Mouse (Mus musculus): Measurements from ENCODE around the gene Ly6g6e.
A peak's percentile ranks its signal among the peaks of the same experiment; 100 is the strongest.

Ly6g6e gene

DNA sequence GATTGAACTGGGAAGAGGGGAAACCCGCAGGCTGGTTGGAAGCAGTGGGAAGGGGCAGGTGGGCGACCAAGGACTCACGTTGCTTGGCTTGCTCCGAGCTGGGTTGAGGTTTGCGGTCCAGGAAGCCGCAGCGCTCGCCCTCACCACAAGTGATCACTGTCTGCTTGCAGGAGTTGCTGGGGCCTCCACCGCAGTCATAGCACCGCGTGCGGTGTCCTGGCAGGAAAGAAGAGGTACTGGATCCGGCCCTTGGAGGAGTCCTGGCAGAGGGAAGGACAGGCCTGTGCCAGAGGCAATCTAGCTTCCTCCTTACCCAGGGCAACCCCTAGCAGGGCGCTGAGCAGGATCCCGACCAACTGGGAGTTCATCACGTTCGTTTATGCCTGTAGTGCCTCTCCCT is 2.6 kb upstream of the Ly6g6e start:
- no peak for DNase-seq (ENCODE audit: low spot score)

GRCm38 (mm10) chr17:35077285-35077684 is 583 bp downstream of the Ly6g6e start:
- no peak for DNase-seq (ENCODE audit: low spot score)

GRCm38 (mm10) chr17:35077786-35078233 is 1.1 kb downstream of the Ly6g6e start, which contains the start of gene Ly6g6d:
Ly6g6d (minus strand) TSS chr17:35078065.
- no peak for DNase-seq (ENCODE audit: low spot score)

GRCm38 (mm10) chr17:35079778-35080177 is 3.1 kb downstream of the Ly6g6e start:
- DNase-seq (ENCODE audit: low spot score) = no peak

GRCm38 (mm10) chr17:35080248-35080647 is 3.5 kb downstream of the Ly6g6e start:
- DNase-seq (ENCODE audit: low spot score) = no peak

GRCm38 (mm10) chr17:35080710-35081109 is 4.0 kb downstream of the Ly6g6e start:
- no peak for DNase-seq (ENCODE audit: low spot score)

GRCm38 (mm10) chr17:35082841-35083576 is 6.3 kb downstream of the Ly6g6e start:
- no peak for DNase-seq (ENCODE audit: low spot score)

GRCm38 (mm10) chr17:35083929-35084497 is 7.3 kb downstream of the Ly6g6e start:
- DNase-seq (ENCODE audit: low spot score) = no peak

GRCm38 (mm10) chr17:35085208-35085865 is 8.6 kb downstream of the Ly6g6e start, which contains the start of gene Ly6g6f:
Ly6g6f (minus strand) TSS chr17:35085610.
- DNase-seq (ENCODE audit: low spot score) = no peak

DNA sequence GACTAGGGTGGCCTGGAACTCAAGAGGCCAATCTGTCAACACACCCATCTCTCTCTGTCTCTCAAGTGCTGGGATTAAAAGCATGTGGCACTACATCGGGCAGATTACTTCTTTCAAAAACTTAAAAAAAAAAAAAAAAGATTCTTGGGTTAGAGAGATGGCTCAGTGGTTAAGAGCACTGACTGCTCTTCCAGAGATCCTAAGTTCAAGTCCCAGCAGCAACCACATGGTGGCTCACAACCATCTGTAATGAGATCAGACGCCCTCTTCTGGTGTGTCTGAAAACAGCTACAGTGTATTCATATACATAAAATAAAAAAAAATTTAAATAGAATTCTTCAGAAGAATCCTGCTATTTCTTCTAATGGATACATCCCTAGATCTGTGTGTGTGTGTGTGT is 11.4 kb downstream of the Ly6g6e start:
- no peak for DNase-seq (ENCODE audit: low spot score)

DNA sequence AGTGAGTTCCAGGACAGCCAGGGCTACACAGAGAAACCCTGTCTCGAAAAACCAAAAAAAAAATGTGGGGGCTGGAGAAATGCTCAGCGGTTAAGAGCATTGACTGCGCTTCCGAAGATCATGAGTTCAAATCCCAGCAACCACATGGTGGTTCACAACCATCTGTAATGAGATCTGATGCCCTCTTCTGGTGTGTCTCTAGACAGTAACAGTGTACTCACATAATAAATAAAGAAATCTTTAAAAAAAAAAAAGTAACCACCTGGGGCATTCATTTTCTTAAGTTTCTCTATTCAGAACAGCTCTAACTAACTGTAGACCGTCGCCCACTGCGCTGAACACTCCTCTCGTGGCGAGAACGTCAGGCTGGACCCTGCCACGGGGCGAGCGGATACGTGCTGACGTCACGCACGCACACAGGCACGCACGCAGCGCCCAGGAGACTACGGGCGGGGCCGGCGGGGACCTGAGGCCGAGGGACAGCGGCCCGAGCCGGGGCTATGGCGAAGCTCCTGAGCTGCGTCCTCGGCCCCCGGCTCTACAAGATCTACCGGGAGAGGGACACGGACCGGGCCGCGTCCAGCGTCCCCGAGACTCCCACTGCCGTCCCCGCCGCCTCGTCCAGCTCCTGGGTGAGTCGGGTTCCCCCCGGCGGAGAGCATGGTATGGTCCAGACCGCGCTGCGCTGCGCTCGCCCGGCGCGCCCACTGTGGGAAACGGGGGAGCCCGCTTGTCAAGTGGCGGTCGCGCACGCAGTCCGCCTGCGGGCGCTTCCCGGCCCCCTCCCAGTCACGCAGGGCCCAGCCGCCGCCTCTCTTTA is 12.3 kb downstream of the Ly6g6e start, which contains the start of gene Abhd16a:
Gene Abhd16a, plus strand, starts transcription at position 439 of the 820 bp plus-strand sequence.
- peak; percentile 91 for DNase-seq (ENCODE audit: low spot score)

DNA sequence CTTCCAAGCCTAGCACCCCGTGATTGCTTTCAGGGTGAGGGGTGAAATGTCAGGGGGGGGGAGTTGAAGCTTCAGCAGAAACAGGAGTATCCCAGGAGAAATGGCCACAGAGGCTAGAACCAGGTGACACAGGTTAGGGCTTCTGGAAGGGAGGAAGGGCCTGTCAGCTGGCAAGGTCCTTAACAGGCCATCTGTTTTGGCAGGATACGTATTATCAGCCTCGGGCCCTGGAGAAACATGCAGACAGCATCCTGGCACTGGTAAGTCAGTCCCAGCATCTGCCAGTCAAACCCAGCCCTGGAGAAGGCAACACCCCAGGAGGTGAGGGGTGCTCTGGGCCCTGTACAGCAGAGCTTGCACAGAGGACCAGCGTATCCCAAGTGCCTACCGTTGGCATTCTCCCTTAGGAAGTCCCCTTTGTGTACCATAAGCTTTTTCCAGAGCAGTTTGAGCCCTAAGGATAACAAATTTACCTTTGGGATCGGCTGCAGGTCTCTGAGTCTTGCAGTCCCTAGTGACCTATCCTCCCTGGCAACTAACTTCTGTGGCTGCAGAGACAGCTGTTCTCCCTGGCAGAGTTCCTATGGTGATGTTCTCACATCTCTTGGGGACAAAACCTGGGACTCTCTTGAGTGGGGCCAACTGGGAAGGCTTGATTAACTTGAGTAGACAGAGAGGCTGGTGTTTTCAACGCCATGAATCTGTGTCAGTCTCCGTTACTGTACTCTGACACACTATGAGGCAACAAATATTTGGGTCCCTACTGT is 13.6 kb downstream of the Ly6g6e start:
- no peak for DNase-seq (ENCODE audit: low spot score)

DNA sequence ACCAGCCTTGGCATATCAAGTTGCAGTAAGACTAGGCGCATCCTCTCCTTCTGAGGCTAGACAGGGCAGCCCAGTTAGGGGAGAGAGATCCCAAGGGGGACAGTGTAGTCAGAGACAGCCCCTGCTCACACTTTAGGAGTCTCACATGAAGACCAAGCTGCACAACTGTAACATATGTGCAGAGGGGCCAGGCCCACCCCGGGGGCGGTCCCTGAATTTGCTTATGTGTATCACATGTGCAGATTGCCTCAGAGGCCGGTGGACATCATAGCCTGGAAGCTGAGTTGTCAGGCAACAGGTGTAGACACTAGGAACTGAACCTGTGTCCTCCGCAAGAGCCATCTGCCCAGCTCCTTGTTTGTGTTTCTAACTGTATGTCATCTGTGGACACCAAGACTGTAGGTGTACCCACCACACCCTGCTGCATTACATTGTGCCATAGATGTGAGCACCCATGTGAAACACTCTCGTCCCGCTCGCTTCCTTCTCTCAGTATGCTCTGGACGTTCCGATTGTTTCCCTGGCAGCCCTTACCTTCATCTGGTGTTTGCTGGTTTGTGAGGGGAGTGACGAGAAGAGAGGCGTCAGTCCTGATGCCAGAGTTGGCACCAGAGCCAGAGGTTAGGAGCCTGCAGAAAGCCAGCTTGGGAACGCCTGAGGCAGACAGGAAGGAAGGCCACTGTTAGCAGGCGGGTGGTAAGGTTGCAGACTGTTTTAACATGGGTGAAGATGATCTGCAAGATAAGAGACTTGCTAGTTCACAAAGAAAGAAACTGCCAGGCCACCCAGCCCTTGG is 15.9 kb downstream of the Ly6g6e start:
- no peak for DNase-seq (ENCODE audit: low spot score)

GRCm38 (mm10) chr17:35094475-35095365 is 18.0 kb downstream of the Ly6g6e start:
- DNase-seq (ENCODE audit: low spot score) = no peak

DNA sequence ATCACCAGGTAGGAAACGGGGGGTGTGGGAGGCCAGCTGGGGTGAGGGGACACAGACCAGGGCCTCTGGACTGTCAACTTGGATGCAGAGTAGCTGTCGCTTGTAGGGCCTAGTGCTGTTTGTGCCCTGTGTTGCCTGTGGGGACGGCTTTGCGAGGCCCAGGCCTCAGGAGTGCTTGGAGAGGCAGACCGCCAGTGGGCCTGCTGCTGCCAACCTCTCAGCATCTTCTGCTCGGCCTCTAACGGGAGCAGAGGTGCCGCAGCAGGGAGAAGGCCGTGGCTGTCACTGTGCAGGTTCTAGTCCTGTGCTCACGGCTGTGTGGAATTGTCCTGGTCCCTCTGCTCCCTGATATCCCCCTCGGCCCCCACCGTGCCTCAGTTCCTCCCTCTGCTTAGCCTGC is 19.9 kb downstream of the Ly6g6e start:
- DNase-seq (ENCODE audit: low spot score) = no peak

DNA sequence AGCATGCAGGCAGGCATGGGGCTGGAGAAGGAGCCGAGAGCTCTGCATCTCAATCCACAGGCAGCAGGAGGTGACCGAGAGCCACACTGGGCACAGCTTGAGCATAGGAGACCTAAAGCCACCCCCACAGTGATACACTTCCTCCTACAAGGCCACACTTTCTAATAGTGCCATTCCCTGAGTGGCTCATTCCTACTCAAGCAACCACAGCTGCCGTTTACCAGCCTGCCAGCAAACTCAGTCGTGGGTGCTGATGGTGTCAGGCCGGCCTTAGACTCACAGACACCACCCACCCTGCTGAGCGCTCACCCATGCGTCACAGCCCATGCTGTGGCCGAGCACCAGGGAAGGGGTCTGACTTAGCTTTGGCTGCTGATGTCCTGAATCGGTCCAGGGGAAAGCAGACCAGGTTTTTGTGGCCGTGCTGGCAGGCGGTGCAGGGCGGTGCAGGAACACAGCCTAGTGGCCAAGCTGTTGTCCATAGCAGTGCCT is 20.5 kb downstream of the Ly6g6e start:
- DNase-seq (ENCODE audit: low spot score) = no peak

GRCm38 (mm10) chr17:35100196-35100765 is 23.6 kb downstream of the Ly6g6e start:
- DNase-seq (ENCODE audit: low spot score) = peak; percentile 88

DNA sequence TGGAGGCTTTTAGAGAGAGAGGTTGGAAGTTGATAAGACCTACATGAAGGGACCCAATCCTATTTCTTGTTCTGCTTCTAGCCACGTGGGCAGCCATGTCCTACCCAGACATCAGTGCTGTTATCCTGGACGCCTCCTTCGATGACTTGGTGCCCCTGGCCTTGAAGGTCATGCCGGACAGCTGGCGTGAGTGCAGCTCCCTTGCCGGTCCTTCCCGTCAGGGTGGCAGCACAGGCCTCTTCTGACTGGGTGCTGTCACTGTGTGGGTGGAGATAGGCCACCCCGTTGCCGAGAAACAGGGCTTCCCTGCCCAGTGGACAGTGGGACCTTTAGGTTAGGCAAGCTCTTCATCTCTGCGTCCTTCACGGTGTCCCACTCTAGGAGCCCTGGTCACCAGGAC is 24.5 kb downstream of the Ly6g6e start:
- DNase-seq (ENCODE audit: low spot score) = no peak

DNA sequence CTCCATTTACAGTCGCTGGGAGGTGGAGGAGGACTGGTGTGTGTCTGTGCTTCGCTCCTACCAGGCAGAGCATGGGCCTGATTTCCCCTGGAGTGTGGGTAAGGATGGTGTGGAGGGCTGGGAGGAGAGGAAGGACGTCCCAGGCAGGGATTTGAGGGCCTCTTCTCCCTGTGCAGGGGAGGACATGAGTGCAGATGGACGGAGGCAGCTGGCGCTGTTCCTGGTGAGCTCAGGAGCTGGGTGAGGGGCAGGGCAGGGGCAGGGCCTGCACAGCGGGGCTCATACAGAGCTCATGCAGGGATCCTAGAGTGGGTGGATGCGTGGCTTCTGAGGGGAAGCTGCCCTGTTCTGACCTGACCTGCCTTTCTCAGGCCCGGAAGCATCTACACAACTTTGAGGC is 25.6 kb downstream of the Ly6g6e start:
- DNase-seq (ENCODE audit: low spot score) = no peak
